33 mouse cellular contexts compared by ENCODE assay signal in genomic region chr10:95767526-95768161, GRCm38 (mm10).
A peak's percentile ranks its signal among the peaks of the same experiment; 100 is the strongest.
DNase-seq lines count a peak whose midpoint lies in the region; ATAC-seq lines count a peak whose summit lies in the region.
"Had no signal": no experiment of that assay in that cellular context is flagged by ENCODE, and none has a peak within 500 bp of the region (broad histone marks: within the 10 kb centered on the region; RNA-seq: fewer than 3 reads in every experiment).

No protein-coding gene starts in this region.

- 22% methylated on average over 6 of the region's 7 CpGs for WGBS in kidney, embryonic 14.5 days
- WGBS in hindbrain, embryonic 16.5 days, result 61% methylated on average over 6 of the region's 7 CpGs

- no peak overlapping the region for H3K27ac ChIP-seq in kidney, embryonic 14.5 days (ENCODE audit: low read depth, low read length)
- H3K27ac ChIP-seq in hindbrain, embryonic 16.5 days (ENCODE audit: low read depth, low read length), result no peak overlapping the region
- H3K27ac ChIP-seq: embryonic facial prominence, embryonic 15.5 days; forebrain, embryonic 10.5 days; heart, embryonic 15.5 days; hindbrain, postnatal 0 days; limb, embryonic 15.5 days; liver, embryonic 15.5 days; midbrain, embryonic 12.5 days; neural tube, embryonic 12.5 days; stomach, embryonic 15.5 days had no signal

- DNase-seq in kidney, adult 9 months, result no peak
- DNase-seq in testis, postnatal 14 days (ENCODE audit: low spot score), result peak; percentile 58
- DNase-seq in testis, postnatal 10 days (ENCODE audit: low spot score), result no peak
- DNase-seq in ovary, postnatal 36 days (ENCODE audit: low spot score), result no peak
- DNase-seq: adrenal gland, adult 8-10 months; B cell, adult 2 months; cerebellum, adult 18-20 months; cerebellum, postnatal 36 days; forebrain, postnatal 0 days; gastrocnemius, postnatal 14 days; heart, postnatal 4 days; kidney, postnatal 36 days; lung, postnatal 10 days; right cerebral cortex, adult 18-20 months; right cerebral cortex, postnatal 4 days; thymus, adult 2 months; thymus, postnatal 4 days had no signal

- ATAC-seq in kidney, embryonic 14.5 days (ENCODE audit: low FRiP score, low TSS enrichment), result peak; percentile 52
- ATAC-seq in hematopoietic stem cell, adult 5-6 weeks (replicated peaks in 1 of 2; ENCODE audit: insufficient read depth in 1 of 2, low FRiP score in 2 of 2, low TSS enrichment in 1 of 2, low read depth in 1 of 2, poor library complexity in 2 of 2, severe bottlenecking in 2 of 2), result peak; percentile 32 to 50; a peak in 3 of 4 replicates
- peak; percentile 81 for ATAC-seq in neutrophil, adult 5-6 weeks (ENCODE audit: extremely low read depth, insufficient number of reproducible peaks, low FRiP score, poor library complexity, severe bottlenecking)
- ATAC-seq in hindbrain, embryonic 16.5 days, result no peak
- ATAC-seq: forebrain, postnatal 0 days; hindbrain, postnatal 0 days; intestine, embryonic 16.5 days had no signal

- no peak overlapping the region for H3K4me2 ChIP-seq in kidney, embryonic 14.5 days (replicated peaks; ENCODE audit: low read depth, low read length)
- H3K4me2 ChIP-seq in hindbrain, embryonic 16.5 days (ENCODE audit: low read length), result no peak overlapping the region
- H3K4me2 ChIP-seq: embryonic facial prominence, embryonic 15.5 days; heart, embryonic 15.5 days; limb, embryonic 15.5 days; liver, embryonic 15.5 days; midbrain, embryonic 12.5 days; neural tube, embryonic 12.5 days; stomach, embryonic 15.5 days had no signal

- no peak overlapping the region for H3K4me3 ChIP-seq in kidney, embryonic 14.5 days (ENCODE audit: low read length)
- H3K4me3 ChIP-seq in hindbrain, embryonic 16.5 days (ENCODE audit: low read length), result no peak overlapping the region
- H3K4me3 ChIP-seq: embryonic facial prominence, embryonic 15.5 days; forebrain, embryonic 10.5 days; heart, embryonic 15.5 days; limb, embryonic 15.5 days; liver, embryonic 15.5 days; midbrain, embryonic 12.5 days; neural tube, embryonic 12.5 days; stomach, embryonic 15.5 days had no signal

- no peaks in the 10 kb centered on the region for H3K36me3 ChIP-seq in kidney, embryonic 14.5 days (ENCODE audit: control insufficient read depth, insufficient read depth, low read length)
- no peaks in the 10 kb centered on the region for H3K36me3 ChIP-seq in hindbrain, embryonic 16.5 days (ENCODE audit: control insufficient read depth, insufficient read depth, low read length)
- H3K36me3 ChIP-seq: embryonic facial prominence, embryonic 15.5 days; forebrain, embryonic 10.5 days; G1E; heart, embryonic 15.5 days; limb, embryonic 15.5 days; liver, embryonic 15.5 days; midbrain, embryonic 12.5 days; neural tube, embryonic 12.5 days; stomach, embryonic 15.5 days had no signal

- H3K27me3 ChIP-seq in kidney, embryonic 14.5 days (ENCODE audit: control insufficient read depth, insufficient read depth, low read length), result no peaks in the 10 kb centered on the region
- no peaks in the 10 kb centered on the region for H3K27me3 ChIP-seq in hindbrain, embryonic 16.5 days (replicated peaks; ENCODE audit: control insufficient read depth, insufficient read depth, low read length)
- H3K27me3 ChIP-seq: CH12.LX; embryonic facial prominence, embryonic 15.5 days; heart, embryonic 15.5 days; limb, embryonic 15.5 days; liver, embryonic 15.5 days; midbrain, embryonic 12.5 days; neural tube, embryonic 12.5 days; stomach, embryonic 15.5 days had no signal

- no peaks in the 10 kb centered on the region for H3K9me3 ChIP-seq in kidney, embryonic 14.5 days (ENCODE audit: control insufficient read depth, low read length)
- no peaks in the 10 kb centered on the region for H3K9me3 ChIP-seq in hindbrain, embryonic 16.5 days (ENCODE audit: control insufficient read depth, low read length)
- H3K9me3 ChIP-seq: embryonic facial prominence, embryonic 15.5 days; forebrain, embryonic 10.5 days; G1E; heart, embryonic 15.5 days; limb, embryonic 15.5 days; liver, embryonic 15.5 days; midbrain, embryonic 12.5 days; neural tube, embryonic 12.5 days; stomach, embryonic 15.5 days had no signal

- H3K9ac ChIP-seq in kidney, embryonic 14.5 days (ENCODE audit: low read depth, low read length), result no peak overlapping the region
- no peak overlapping the region for H3K9ac ChIP-seq in hindbrain, embryonic 16.5 days (ENCODE audit: low read depth, low read length)
- H3K9ac ChIP-seq: embryonic facial prominence, embryonic 15.5 days; forebrain, postnatal 0 days; heart, embryonic 15.5 days; limb, embryonic 15.5 days; liver, embryonic 15.5 days; midbrain, embryonic 12.5 days; neural tube, embryonic 12.5 days; stomach, embryonic 15.5 days had no signal

- H3K4me1 ChIP-seq in kidney, embryonic 14.5 days (ENCODE audit: control insufficient read depth, insufficient read depth, low read length), result peaks cover 5% of the 10 kb centered on the region; the same call in 1 of the 2 replicates
- H3K4me1 ChIP-seq in hindbrain, embryonic 16.5 days (ENCODE audit: control insufficient read depth, insufficient read depth, low read depth, low read length), result no peaks in the 10 kb centered on the region
- H3K4me1 ChIP-seq: embryonic facial prominence, embryonic 15.5 days; forebrain, embryonic 10.5 days; heart, embryonic 15.5 days; limb, embryonic 15.5 days; liver, embryonic 15.5 days; midbrain, embryonic 12.5 days; neural tube, embryonic 12.5 days; stomach, embryonic 15.5 days had no signal
